Mouse (Mus musculus): Measurements from ENCODE around the gene Psg23.
"Not testable (repeated sequence)": the region's sequence is repeated elsewhere in the genome, so short reads cannot be mapped to it uniquely, and the experiment has no call there.

- not testable (repeated sequence) for TF ChIP-seq POLR2A (IDR thresholded peaks at IDR 0.05; ENCODE audit: extremely low read depth, insufficient read depth, low read length); CTCF (IDR thresholded peaks at IDR 0.05; ENCODE audit: low read depth, low read length)
These were observed 40.3 kb upstream of the Psg23 start, which contains the start of gene Psg21 for GRCm38 (mm10) chr7:18656625-18657024.
